Mouse (Mus musculus) gastrocnemius, postnatal 14 days (tissue): ENCODE results near the gene Rab30. TPM values are rescaled to one million over a fixed set of nuclear protein-coding genes. Genes with fewer than 3 reads are reported as not detected.

Experiments used
- DNase-seq: peaks from one replicate; pipeline ENCODE4 v3.0.0; 2021; ENCODE audit warnings: mixed read lengths
- intact Hi-C: fragments of 180-260 bp; cut with DNase I; formaldehyde crosslinking; loops from one replicate; pipeline ENCODE4 v1.15.1; 2025; ENCODE audit warnings: low total_unique reads
- total RNA-seq, 2 experiments: library from RNA; stranded (reverse); gene quantifications; 2 replicates each; pipeline ENCODE4 v1.2.3; 2021

Gene Rab30
- total RNA-seq, 2 experiments from 2014 or later = 5.0 to 6.3 TPM

DNA sequence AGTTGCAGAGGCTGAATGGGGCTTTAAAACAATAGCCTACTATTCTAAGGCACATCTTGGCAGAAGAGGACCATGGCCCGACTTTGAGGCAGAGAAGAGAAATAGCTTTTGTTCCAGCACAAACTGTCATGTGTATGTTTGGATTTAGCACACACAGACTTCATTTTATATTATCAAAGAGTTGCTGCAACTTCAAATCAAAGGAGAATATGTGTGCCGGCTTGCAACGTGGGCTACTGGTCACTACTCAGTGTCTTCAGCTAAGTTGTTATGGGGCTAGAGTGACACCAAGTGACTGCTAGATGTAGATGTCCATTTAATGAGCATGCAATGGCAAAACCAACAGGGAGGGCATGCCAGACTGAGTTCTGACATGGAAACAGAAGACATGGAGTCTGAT, 86.6 kb downstream of the Rab30 start:
- intact Hi-C loops = no loop called here
- DNase-seq = no peak

DNA sequence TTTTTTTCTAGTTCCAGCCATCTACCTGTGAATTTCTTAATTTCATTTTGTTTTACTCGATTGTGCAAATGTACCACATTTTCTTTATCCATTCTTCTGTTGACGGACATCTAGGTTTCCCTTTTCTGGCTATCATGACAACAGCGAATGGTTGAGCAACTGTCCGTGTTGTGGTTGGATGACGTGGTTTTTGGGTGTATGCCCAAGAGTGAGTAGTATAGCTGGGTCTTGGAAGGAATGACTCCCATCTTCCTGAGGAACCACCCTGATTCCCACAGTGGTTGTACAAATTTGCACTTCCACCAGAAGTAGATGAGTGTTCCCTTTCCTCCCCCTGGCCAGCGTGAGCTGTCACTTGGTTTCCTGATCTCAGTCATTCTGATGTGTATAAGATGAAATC, 91.0 kb downstream of the Rab30 start:
- intact Hi-C loops = no loop called here

DNA sequence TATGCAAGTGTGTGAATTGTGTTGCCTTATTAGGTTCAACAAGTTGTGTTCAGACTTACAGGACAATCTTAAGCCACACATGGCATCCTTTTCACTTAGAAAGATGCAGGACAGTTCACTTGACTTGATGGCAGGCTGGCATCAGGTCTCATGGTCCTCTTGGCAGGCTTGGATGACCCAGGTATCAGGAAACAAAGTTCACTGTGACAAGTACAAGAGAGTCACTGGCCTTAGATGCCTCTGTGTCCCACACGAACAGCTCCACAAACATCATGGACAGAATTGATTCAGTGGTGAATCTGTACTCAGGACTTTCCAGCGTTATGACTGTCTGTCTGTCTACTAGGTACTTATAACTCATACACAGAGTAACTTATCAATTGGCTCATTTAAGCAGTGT, 93.0 kb downstream of the Rab30 start:
- intact Hi-C loops = no loop called here
- DNase-seq = no peak

More for the DNA sequence above, 91.0 kb downstream of the Rab30 start:
- DNase-seq = no peak

DNA sequence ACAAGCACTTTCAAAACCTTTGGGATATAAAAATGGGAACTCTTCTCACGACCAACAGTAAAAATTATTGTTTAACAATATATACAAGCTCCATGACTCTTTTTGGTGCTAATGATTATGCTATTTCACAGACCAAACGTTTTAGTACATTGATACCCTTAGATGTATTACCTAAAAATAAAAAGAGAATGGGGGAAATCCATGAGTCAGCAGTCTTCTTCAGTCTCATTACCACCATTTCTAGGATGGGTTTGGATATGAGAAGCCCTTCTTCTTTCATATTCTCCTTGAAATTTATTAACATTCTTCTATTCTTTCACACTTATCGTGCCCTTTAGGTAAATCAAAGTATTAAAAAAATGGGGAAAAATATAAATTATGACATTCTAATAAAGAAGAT, 95.0 kb downstream of the Rab30 start:
- intact Hi-C loops = no loop called here
- DNase-seq = no peak

DNA sequence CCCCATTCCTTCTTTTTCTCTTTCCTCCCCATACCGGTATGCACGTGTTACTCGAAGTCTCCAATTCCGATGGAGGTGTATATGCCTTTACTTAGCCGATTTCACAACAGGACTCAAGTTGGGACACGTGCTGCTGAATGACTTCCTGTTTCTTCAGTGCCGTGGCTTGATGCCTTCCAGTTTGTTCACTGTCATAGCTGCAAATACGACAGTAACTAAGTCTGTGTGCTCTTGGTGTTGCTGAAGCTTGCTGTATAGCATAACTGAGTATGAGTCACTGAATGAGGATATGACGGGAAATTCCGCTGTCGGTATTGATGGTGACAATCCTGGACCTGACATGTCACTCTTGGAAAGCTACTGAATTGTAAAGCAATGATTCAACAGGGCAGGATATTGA, 95.8 kb downstream of the Rab30 start:
- intact Hi-C loops = no loop called here
- DNase-seq = no peak

DNA sequence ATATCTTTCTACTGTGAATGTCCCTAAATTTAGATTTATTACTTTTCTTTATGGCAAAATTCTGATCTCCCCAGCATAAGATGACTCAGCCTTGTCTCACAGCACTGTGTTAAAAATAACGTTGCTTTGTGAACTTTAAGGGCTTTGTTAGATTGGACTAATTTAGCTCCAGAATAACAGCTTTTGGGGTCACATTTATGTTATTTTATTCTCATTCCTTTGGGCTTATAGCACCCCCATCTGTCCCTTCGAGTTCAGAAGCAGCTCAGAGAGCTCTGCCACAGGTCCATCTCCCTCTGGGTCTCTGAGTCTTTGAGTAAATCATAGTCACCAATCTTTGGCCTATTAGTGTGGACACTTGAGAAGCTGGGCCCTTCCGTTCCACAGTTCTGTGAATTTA, 96.5 kb downstream of the Rab30 start:
- intact Hi-C loops = no loop called here

DNA sequence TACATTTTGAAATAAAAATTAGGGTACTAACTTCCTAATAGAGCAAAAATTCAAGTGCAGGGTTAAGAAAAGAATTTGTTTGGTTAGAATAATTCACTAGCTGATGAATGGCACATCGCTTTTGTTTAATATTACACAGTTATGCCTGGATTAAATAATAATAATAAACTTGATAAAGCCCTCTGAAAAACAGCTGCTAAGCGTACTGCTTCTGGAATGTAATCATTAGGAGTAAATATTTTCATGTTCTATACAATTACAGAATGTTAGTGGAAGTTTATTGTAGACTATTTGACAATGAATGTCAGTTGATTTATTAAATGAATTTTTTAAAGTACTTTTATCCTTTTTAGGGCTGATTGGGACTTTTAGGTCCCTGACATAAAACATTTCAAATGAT, 100.9 kb downstream of the Rab30 start:
- DNase-seq = no peak
- intact Hi-C loops = no loop called here

More for the DNA sequence above, 96.5 kb downstream of the Rab30 start:
- DNase-seq = no peak

DNA sequence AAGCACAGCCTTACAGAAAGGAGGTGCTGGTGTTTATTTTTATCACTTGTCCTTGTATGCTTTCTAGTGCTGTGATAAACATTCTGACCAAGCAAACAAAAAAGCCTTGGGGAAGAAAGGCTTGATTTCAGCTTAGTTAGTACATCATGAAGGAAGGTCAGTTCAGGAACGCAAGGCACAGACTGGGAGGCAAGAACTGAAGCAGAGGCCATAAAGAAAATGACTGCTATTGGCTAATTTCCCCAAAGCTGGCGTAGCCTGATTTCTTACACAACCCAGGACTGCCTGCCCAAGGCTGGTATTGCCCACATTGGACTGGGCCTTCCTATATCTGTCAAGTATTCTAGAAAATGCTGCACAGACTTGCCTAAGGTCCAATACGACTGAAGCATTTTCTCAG, 106.8 kb downstream of the Rab30 start:
- no peak for DNase-seq
- intact Hi-C loops = no loop called here

DNA sequence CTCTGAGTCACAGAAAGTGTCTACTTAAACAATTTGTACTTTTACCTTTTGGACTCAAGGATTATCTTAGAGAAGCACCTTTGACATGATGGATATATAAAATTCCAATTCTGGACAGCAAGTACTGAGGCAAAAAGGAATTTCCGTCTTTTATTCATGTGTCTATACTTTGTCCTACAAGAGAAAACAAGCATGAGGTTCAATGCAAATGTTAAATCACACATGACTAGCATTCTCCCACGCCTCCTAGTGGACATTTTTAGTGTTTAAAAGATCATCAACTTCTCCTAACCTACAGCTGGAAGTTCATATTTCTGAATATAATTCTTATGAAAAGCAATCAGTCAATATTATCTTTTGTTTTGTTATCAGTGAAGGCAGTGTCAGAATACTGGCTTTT, 125.1 kb downstream of the Rab30 start:
- intact Hi-C loops = loop anchor here (10.0 kb wide), 1 partner anchor 242 kb away; no protein-coding TSS in a partner anchor
- DNase-seq = no peak

DNA sequence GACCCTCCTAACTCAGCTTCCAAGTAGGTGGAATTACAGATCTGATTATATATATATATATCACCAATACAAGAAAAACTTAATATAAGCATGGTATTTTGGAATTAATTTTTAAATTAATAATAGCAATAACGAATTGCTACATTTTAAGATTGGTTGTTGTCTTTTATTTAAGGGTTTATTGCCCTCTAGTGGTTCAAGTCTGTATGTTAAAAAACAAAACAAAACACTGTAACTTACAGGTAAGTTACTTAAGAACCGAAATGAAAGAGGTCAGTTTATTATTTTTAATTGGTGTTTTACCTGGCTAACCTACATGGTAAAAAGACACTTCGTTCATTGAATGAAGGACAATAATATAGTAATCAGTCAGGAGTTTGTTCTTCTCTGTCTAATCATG, 128.8 kb downstream of the Rab30 start:
- intact Hi-C loops = no loop called here
- no peak for DNase-seq

- intact Hi-C loops = no loop called here
- no peak for DNase-seq
These were observed 130.2 kb downstream of the Rab30 start for GRCm38 (mm10) chr7:92871596-92871995.

- peak; percentile 93 for DNase-seq
- intact Hi-C loops = no loop called here
These were observed 132.8 kb downstream of the Rab30 start, which contains the start of the genes Ddias and Prcp for GRCm38 (mm10) chr7:92874116-92874675. Ddias (minus strand) TSS chr7:92874247. Prcp (plus strand) TSS chr7:92874470.

GRCm38 (mm10) chr7:92874761-92875408, 133.5 kb downstream of the Rab30 start:
- peak; percentile 85 for DNase-seq
- intact Hi-C loops = no loop called here

- DNase-seq = no peak
- intact Hi-C loops = no loop called here
These were observed 134.7 kb downstream of the Rab30 start for GRCm38 (mm10) chr7:92876066-92876465.

DNA sequence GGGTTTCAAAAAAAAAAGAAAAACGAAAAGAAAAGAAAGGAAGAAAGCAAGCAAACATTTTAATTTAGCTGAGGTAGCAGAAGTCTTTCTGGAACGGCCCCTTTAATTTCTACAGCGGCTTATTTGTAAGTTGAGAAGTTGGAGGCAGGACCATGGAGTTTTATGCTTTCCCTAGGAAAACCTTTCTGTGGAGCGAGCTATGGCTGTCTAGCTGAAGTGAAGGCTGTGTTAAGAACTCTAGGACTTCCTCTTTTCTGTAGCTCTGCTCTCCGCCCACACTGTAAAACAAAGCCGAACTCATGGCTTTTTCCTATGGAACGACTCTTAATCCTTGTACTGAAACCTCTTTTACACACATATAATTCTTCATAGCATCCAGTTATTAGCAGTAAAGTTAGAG, 135.1 kb downstream of the Rab30 start:
- intact Hi-C loops = no loop called here
- DNase-seq = no peak

DNA sequence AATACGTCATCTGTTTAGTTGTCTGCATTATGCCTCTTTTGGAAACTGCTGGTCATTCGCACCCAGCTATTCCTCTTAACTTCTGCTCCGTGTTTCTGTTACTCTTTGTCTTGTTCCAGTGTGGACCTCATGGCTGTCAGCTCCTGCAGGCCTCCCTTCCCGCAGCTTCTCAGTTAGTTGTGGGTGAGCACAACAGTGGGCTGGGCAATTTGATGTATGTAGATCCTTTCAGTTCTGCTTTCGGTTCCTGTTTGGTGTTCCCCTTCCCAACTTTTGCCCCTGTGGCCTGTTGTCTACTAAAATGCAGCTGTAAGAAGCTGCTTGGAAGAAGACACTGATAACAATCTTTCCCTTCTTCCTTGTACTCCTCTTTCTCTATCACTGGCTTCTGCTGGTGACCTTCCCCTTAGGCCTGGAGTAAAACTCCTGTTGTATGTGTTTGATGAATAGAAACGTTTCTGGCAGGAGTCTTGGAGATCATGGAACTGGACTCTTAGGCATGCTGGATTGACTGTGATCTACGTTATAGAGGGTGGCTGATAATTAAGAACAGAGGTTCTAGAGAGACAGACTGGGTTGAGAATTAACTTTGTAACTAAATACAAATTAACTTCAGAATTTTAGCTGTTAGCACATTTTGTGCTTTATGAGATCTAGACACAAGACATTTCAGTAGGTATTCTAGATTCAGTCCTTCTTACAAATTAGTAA, 137.3 kb downstream of the Rab30 start:
- no peak for DNase-seq
- intact Hi-C loops = no loop called here

DNA sequence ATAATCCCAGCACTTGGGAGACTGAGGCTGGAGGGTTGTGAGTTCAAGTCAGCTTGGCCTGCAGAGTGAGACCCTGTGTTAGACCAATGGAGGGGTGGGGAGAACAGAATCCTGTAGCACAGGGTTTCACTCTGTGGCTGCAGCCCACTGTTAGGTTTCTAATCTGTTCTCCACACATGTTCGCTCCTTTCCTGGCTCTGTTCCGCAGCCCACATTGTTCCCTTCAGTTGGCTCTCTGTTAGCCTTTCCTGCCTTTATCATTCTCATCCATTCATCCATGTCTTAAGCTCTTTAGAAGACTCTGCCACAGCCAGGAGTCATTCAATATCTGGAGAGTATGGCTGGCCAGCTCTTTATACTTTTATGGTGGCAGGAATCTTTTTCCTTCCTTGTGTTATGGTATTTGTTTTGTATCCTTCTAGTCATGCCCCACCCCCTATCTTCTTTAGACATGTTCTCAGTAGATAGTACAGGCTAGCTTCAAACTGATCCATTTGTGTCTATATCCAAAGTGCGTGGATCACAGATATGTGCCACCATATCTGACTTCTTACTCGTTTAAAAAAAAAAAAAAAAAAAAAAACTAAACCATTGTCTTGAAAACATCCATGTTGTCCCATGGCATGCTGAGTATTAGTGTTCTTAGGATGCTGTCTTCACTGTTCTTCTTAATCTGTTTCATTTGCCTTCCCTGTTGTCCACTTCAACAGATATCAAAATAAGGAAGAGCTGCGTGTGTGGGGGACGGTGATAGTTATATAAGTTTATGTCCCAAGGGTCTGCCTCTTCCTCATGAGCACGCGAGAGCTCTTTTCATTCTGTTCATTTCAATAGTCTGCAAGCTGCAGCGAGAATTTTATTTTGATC, 142.7 kb downstream of the Rab30 start:
- intact Hi-C loops = loop anchor here (10.0 kb wide), 1 partner anchor 81 kb away; no protein-coding TSS in a partner anchor
- DNase-seq = no peak

GRCm38 (mm10) chr7:92884998-92885660, 143.7 kb downstream of the Rab30 start:
- intact Hi-C loops = loop anchor here (10.0 kb wide), 1 partner anchor 80 kb away; no protein-coding TSS in a partner anchor
- no peak for DNase-seq

- intact Hi-C loops = loop anchor here (10.0 kb wide), 1 partner anchor 78 kb away; no protein-coding TSS in a partner anchor
- DNase-seq = no peak
These were observed 145.4 kb downstream of the Rab30 start for GRCm38 (mm10) chr7:92886801-92887200.
